Mouse (Mus musculus) ES-Bruce4 (cell line): ENCODE measurements around the gene Mchr1. TPM values are rescaled to one million over a fixed set of nuclear protein-coding genes. Genes with fewer than 3 reads are reported as not detected.
A peak's percentile ranks its signal among the peaks of the same experiment; 100 is the strongest.

ENCODE experiments used
- H3K27ac ChIP-seq: 2 replicates; pipeline ENCODE4 v1.5.1; 2012; ENCODE audit warnings: low read length, inconsistent platforms; ENCODE audit not compliant: insufficient read depth
- H3K27me3 ChIP-seq: 2 replicates; pipeline ENCODE4 v1.6.1; 2012; ENCODE audit warnings: mild to moderate bottlenecking, low read length, inconsistent platforms; ENCODE audit not compliant: control insufficient read depth, poor library complexity, insufficient read depth, severe bottlenecking
- H3K36me3 ChIP-seq: 2 replicates; pipeline ENCODE4 v1.6.1; 2012; ENCODE audit warnings: inconsistent platforms, mild to moderate bottlenecking, low read length, moderate library complexity; ENCODE audit not compliant: control insufficient read depth, poor library complexity, insufficient read depth, severe bottlenecking
- H3K4me1 ChIP-seq: one replicate; pipeline ENCODE4 v1.8.1; 2011; ENCODE audit warnings: low read length; ENCODE audit not compliant: control insufficient read depth, insufficient read depth
- H3K4me3 ChIP-seq: 2 replicates; pipeline ENCODE4 v1.5.1; 2011; ENCODE audit warnings: low read depth, mild to moderate bottlenecking, low read length
- H3K9ac ChIP-seq: 2 replicates; pipeline ENCODE4 v1.6.1; 2012; ENCODE audit warnings: low read depth, mild to moderate bottlenecking, inconsistent platforms; ENCODE audit not compliant: poor library complexity, severe bottlenecking
- H3K9me3 ChIP-seq: replicated peaks from 2 replicates; pipeline ENCODE4 v1.6.1; 2012; ENCODE audit warnings: mild to moderate bottlenecking, low read length, inconsistent platforms; ENCODE audit not compliant: control insufficient read depth, poor library complexity, insufficient read depth, severe bottlenecking
- CTCF ChIP-seq: IDR thresholded peaks from one replicate; pipeline ENCODE4 v1.8.1; 2011; ENCODE audit warnings: low read depth, low read length
- EP300 ChIP-seq: IDR thresholded peaks from 2 replicates; pipeline ENCODE4 v1.6.1; 2011; ENCODE audit warnings: low read depth, low read length; ENCODE audit not compliant: insufficient read depth
- POLR2A ChIP-seq: IDR thresholded peaks from one replicate; pipeline ENCODE4 v1.8.1; 2011; ENCODE audit warnings: low read length; ENCODE audit not compliant: insufficient read depth
- polyA plus RNA-seq: library from polyadenylated mRNA; stranded (reverse); fragments of >200 nt; gene quantifications from 2 replicates; pipeline ENCODE4 v1.2.4, GENCODE M21; 2011; ENCODE audit warnings: low read depth; ENCODE audit not compliant: missing spikeins, insufficient read depth, insufficient read length

Mchr1 gene
- not detected in 2 replicates for polyA plus RNA-seq

DNA sequence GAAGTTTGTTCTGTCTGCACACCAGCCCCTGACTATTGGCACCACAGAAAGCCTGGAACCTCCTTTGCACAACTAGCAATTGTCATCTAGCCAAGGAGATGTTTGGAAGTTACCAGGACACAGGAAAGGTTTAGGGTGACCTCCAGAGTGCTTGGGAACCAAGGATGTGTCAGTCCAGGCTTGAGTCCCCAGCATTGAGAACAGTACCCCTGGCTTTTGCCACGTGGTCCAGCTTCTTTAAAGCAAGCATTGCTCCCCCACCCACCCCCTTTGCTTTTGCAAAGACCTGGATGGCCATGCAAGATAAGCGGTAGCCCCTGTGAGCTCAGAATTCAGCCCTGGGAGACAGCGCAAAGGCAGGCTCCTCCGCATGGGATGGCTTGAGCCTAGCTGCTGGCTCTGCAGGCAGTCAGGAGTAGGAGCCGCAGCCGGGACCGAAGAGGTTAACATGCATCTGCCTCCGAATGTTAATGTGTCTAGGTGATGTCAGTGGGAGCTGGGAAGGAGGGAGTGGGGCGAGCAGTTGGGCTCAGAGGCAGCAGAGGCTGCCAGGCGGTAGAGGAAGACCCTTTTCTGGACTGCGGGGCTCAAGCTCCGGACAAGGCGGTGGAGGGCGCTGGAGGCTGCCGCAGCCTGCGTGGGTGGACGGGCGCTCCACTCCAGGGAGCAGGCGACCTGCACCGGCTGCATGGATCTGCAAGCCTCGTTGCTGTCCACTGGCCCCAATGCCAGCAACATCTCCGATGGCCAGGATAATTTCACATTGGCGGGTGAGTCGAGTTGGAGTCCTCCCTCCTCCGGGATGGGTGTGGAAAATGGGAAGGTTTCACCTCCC is at the start of gene Mchr1:
Gene Mchr1, plus strand, starts transcription at position 414 of the 835 bp plus-strand sequence.
- Histone ChIP-seq H3K9ac (no peak within 1 kb of the TSS), H3K4me1 (no peaks in the 10 kb centered on the region), H3K27ac (no peak within 1 kb of the TSS), H3K27me3 (no peaks in the 10 kb centered on the region), H3K4me3 (peak within 1 kb of the TSS; percentile 41), H3K9me3 (no peaks in the 10 kb centered on the region), H3K36me3 (no peaks in the 10 kb centered on the region)
- no peak for TF ChIP-seq POLR2A
- TF ChIP-seq CTCF = no peak
- TF ChIP-seq EP300 = no peak

DNA sequence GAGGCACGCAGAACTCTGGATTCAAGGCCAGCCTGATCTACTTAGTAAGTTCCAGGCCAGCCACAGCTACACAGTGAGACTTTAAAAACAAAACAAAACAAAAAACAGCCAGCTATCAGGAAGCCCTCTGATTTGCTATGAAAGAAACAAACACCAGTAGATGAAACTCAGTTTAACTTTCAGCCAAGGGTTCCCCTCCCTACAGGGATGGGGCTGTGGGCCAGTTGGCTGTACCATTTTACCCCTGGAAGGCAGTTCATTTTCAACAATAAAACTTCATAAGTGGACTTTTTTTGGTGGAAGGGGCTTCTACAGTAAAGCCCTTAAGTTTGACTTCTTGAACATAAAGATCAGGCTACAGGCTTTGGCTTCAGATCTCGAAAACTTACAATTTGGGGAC is 46.2 kb upstream of the Mchr1 start:
- peaks cover 2% of the 10 kb centered on the region for H3K4me1 ChIP-seq
- H3K9ac ChIP-seq = no peak overlapping the region
- TF ChIP-seq EP300 (no peak), POLR2A (no peak), CTCF (no peak)
- H3K27me3 ChIP-seq = no peaks in the 10 kb centered on the region
- no peak overlapping the region for H3K4me3 ChIP-seq
- H3K9me3 ChIP-seq = no peaks in the 10 kb centered on the region
- no peaks in the 10 kb centered on the region for H3K36me3 ChIP-seq
- H3K27ac ChIP-seq = no peak overlapping the region

DNA sequence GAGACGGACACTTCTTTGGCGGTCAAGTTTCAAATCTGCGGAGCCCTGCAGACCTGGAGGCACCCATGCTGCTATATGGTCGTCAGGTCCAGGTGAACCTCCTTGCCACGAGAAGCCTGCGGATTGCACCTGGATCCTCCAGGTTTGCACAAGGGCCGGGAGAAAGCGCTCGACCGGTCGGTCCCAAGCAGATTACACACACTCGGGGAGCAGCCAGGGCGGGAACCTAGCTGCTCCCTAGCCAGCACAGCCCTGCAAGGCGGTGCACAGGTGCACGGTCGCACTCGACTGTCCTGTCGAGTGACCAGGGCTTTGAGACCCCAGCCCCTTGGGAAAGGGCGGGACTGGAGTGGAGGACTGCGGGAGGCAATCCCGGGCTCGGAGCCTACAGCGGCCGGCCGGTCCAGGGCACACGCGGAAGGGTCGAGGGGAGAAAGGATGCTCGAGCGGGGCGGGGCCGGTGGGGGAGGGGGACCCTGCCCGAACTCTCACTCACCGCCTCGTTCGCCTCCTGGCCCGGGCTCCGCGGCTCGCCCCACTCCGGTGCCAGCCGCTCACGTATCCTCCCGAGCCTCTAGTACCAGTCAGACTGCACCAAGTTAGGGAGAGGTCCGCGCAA is 45.2 kb upstream of the Mchr1 start:
- Histone ChIP-seq H3K4me3 (peak overlapping the region; percentile 85), H3K4me1 (no peaks in the 10 kb centered on the region), H3K9ac (peak overlapping the region; percentile 70), H3K27ac (no peak overlapping the region), H3K36me3 (no peaks in the 10 kb centered on the region), H3K9me3 (no peaks in the 10 kb centered on the region), H3K27me3 (no peaks in the 10 kb centered on the region)
- TF ChIP-seq CTCF = no peak
- no peak for TF ChIP-seq EP300
- TF ChIP-seq POLR2A = no peak

DNA sequence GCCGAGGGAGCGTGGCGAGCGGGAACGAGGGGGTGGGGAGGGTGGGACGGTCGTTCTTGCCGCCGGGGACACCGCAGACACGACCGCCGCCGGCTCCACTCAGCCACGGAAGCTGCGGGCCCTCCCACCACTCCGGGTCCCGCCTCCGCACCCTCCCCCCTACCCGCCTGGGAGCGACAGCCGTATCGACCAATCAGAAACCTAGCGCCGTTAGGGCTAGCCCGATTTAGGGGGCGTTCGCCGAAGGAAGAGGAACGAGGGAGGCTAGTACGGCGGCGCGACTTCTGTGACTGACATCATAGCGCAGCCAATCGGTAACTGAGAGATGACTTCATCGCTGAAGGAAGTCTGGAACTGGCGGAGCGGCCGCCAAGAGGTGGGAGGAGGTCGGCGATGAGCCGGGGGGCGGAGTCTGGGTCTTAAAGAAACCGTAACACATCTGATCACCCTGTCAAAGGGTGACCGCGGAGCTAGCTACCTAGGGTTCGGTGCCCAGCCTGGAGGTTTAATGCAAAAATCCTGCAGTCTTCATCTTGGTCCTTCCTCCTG is 44.6 kb upstream of the Mchr1 start, which contains the start of gene Mrtfa:
Gene Mrtfa, minus strand, starts transcription at position 128 of the 549 bp plus-strand sequence.
- Histone ChIP-seq H3K4me3 (peak within 1 kb of the TSS; percentile 85), H3K9ac (peak within 1 kb of the TSS; percentile 70), H3K4me1 (no peaks in the 10 kb centered on the region), H3K27me3 (no peaks in the 10 kb centered on the region), H3K27ac (no peak within 1 kb of the TSS), H3K9me3 (no peaks in the 10 kb centered on the region), H3K36me3 (no peaks in the 10 kb centered on the region)
- 0 out of 2 replicates have a peak, but pooled peaks have one; percentile 34 for TF ChIP-seq EP300
- no peak for TF ChIP-seq CTCF
- TF ChIP-seq POLR2A = peak; percentile 37

DNA sequence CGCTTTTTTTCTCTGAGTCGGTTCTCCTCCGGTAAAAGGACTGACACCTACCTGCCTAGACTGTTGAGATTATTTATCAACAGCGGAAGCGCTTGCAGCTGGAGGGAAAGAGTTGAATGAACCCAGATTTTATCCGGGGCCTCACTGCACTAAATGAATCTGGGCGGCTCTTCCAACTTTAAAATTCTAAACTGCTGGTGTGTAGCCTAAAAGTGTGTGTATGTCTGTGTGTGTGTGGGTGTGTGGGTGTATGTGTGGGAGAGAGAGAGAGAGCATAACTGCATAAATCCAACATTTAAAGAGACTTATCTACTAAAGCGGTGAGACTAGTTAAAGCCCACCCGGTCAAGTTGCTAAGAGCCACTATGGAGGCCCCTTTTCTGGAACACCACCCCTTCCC is 44.0 kb upstream of the Mchr1 start:
- no peaks in the 10 kb centered on the region for H3K36me3 ChIP-seq
- H3K9ac ChIP-seq = peak overlapping the region; percentile 46
- TF ChIP-seq CTCF (no peak), EP300 (no peak), POLR2A (no peak)
- no peaks in the 10 kb centered on the region for H3K27me3 ChIP-seq
- no peaks in the 10 kb centered on the region for H3K9me3 ChIP-seq
- no peak overlapping the region for H3K27ac ChIP-seq
- peak overlapping the region; percentile 70 for H3K4me3 ChIP-seq
- H3K4me1 ChIP-seq = no peaks in the 10 kb centered on the region
